Mouse (Mus musculus) embryonic facial prominence, embryonic 14.5 days (tissue): ENCODE measurements around the gene Pdss2. TPM values are rescaled to one million over a fixed set of nuclear protein-coding genes. Genes with fewer than 3 reads are reported as not detected.
"Not testable (repeated sequence)": the region's sequence is repeated elsewhere in the genome, so short reads cannot be mapped to it uniquely, and the experiment has no call there.

Experiments
- ATAC-seq: fragments of 200-750 bp; cut with Nextera tagmentation; 2 replicates; pipeline ENCODE4 v1.8.0; 2017; ENCODE audit warnings: low read depth, moderate number of reproducible peaks, moderate TSS enrichment
- DNase-seq: peaks from one replicate; pipeline ENCODE4 v3.0.0-alpha.2; 2015; ENCODE audit warnings: low spot score
- H3K27ac ChIP-seq: fragments of 300-500 bp; sonication (generic); replicated peaks from 2 replicates; pipeline ENCODE4 v1.5.1; 2014; ENCODE audit warnings: low read depth, mild to moderate bottlenecking, low read length, moderate library complexity
- H3K27me3 ChIP-seq: fragments of 300-500 bp; sonication (generic); replicated peaks from 2 replicates; pipeline ENCODE4 v1.6.1; 2014; ENCODE audit warnings: low read length; ENCODE audit not compliant: control insufficient read depth, insufficient read depth
- H3K36me3 ChIP-seq: fragments of 300-500 bp; sonication (generic); 2 replicates; pipeline ENCODE4 v1.6.1; 2014; ENCODE audit warnings: low read length, mixed read lengths; ENCODE audit not compliant: control insufficient read depth, insufficient read depth
- H3K4me1 ChIP-seq: fragments of 300-500 bp; sonication (generic); 2 replicates; pipeline ENCODE4 v1.6.1; 2014; ENCODE audit warnings: antibody characterized with exemption, low read length; ENCODE audit not compliant: control insufficient read depth, insufficient read depth
- H3K4me2 ChIP-seq: fragments of 300-500 bp; sonication (generic); 2 replicates; pipeline ENCODE4 v1.6.1; 2014; ENCODE audit warnings: low read depth, mild to moderate bottlenecking, low read length, moderate library complexity, mixed read lengths
- H3K4me3 ChIP-seq: fragments of 300-500 bp; sonication (generic); 2 replicates; pipeline ENCODE4 v1.5.1; 2014; ENCODE audit warnings: low read depth, mild to moderate bottlenecking, low read length
- H3K9ac ChIP-seq: fragments of 300-500 bp; sonication (generic); 2 replicates; pipeline ENCODE4 v1.6.1; 2014; ENCODE audit warnings: low read depth, mild to moderate bottlenecking, low read length, moderate library complexity, mixed read lengths
- H3K9me3 ChIP-seq: fragments of 300-500 bp; sonication (generic); 2 replicates; pipeline ENCODE4 v1.6.1; 2016; ENCODE audit warnings: low read length; ENCODE audit not compliant: control insufficient read depth
- WGBS: fragments of 180-500 bp; shearing (Covaris S2); extraction: QIAGEN DNeasy Blood & Tissue Kit; methylation state at CpG from one replicate; pipeline ENCODE4 v1.1.7; 2014; 5-methylcytosine and 5-hydroxymethylcytosine counted together
- polyA plus RNA-seq: library from polyadenylated mRNA; unstranded; fragments of >200 nt; fragmentation: Nextera tagmentation; extraction: Ambion mirVana; gene quantifications from 2 replicates; pipeline ENCODE4 v1.2.1, GENCODE M21; 2014

Gene Pdss2
- polyA plus RNA-seq, 1 experiment from 2014 or later: 9.5 TPM

GRCm38 (mm10) chr10:43247994-43248393, 26.7 kb downstream of the Pdss2 start:
- peak; percentile 59 for DNase-seq
- no peaks in the 10 kb centered on the region for H3K27me3 ChIP-seq
- no peak overlapping the region for H3K27ac ChIP-seq
- no peaks in the 10 kb centered on the region for H3K36me3 ChIP-seq
- WGBS: 35% methylated on average over 5 of the region's 5 CpGs
- no peak overlapping the region for H3K9ac ChIP-seq
- peaks cover 16% of the 10 kb centered on the region; the same call in 1 of the 2 replicates for H3K4me1 ChIP-seq
- no peak overlapping the region for H3K4me2 ChIP-seq
- no peak for ATAC-seq
- no peak overlapping the region for H3K4me3 ChIP-seq
- no peaks in the 10 kb centered on the region for H3K9me3 ChIP-seq

GRCm38 (mm10) chr10:43252324-43252723, 31.0 kb downstream of the Pdss2 start:
- Histone ChIP-seq H3K4me3 (no peak overlapping the region), H3K9ac (no peak overlapping the region), H3K9me3 (no peaks in the 10 kb centered on the region), H3K4me2 (no peak overlapping the region), H3K36me3 (no peaks in the 10 kb centered on the region), H3K27ac (no peak overlapping the region), H3K4me1 (peaks cover 3% of the 10 kb centered on the region; the same call in 1 of the 2 replicates), H3K27me3 (no peaks in the 10 kb centered on the region)
- ATAC-seq (no peak), DNase-seq (peak; percentile 76)
- WGBS: 50% methylated on average over 4 of the region's 4 CpGs

GRCm38 (mm10) chr10:43256965-43257364, 35.7 kb downstream of the Pdss2 start:
- not testable (repeated sequence) for H3K9me3 ChIP-seq, DNase-seq, H3K9ac ChIP-seq, H3K27me3 ChIP-seq, ATAC-seq, H3K36me3 ChIP-seq, H3K4me1 ChIP-seq, H3K4me2 ChIP-seq, H3K4me3 ChIP-seq, H3K27ac ChIP-seq
- no CpG with 5 or more reads among the region's 1 CpGs for WGBS

- not testable (repeated sequence) for H3K4me1 ChIP-seq, H3K4me3 ChIP-seq, DNase-seq, H3K9ac ChIP-seq, H3K36me3 ChIP-seq, ATAC-seq, H3K9me3 ChIP-seq, H3K27me3 ChIP-seq, H3K4me2 ChIP-seq, H3K27ac ChIP-seq
- WGBS: 88% methylated on average over 8 of the region's 8 CpGs
Measured at GRCm38 (mm10) chr10:43257500-43257899, 36.2 kb downstream of the Pdss2 start.

GRCm38 (mm10) chr10:43271318-43271717, 50.0 kb downstream of the Pdss2 start:
- Histone ChIP-seq H3K36me3 (no peaks in the 10 kb centered on the region), H3K27me3 (no peaks in the 10 kb centered on the region), H3K9ac (no peak overlapping the region), H3K4me3 (no peak overlapping the region), H3K9me3 (peaks cover 6% of the 10 kb centered on the region; the same call in 1 of the 2 replicates), H3K27ac (no peak overlapping the region), H3K4me2 (no peak overlapping the region), H3K4me1 (no peaks in the 10 kb centered on the region)
- WGBS: 77% methylated on average over 2 of the region's 2 CpGs
- ATAC-seq (no peak), DNase-seq (no peak)

GRCm38 (mm10) chr10:43272381-43272780, 51.1 kb downstream of the Pdss2 start:
- no peaks in the 10 kb centered on the region for H3K27me3 ChIP-seq
- H3K27ac ChIP-seq: no peak overlapping the region
- no peak for DNase-seq
- H3K36me3 ChIP-seq: no peaks in the 10 kb centered on the region
- no peak for ATAC-seq
- H3K9ac ChIP-seq: no peak overlapping the region
- WGBS: 58% methylated on average over 4 of the region's 4 CpGs
- peaks cover 6% of the 10 kb centered on the region; the same call in 1 of the 2 replicates for H3K9me3 ChIP-seq
- H3K4me2 ChIP-seq: no peak overlapping the region
- H3K4me3 ChIP-seq: no peak overlapping the region
- H3K4me1 ChIP-seq: no peaks in the 10 kb centered on the region

GRCm38 (mm10) chr10:43273057-43273456, 51.8 kb downstream of the Pdss2 start:
- H3K4me3 ChIP-seq: no peak overlapping the region
- no peak for DNase-seq
- no peak overlapping the region for H3K27ac ChIP-seq
- no peaks in the 10 kb centered on the region for H3K4me1 ChIP-seq
- no peaks in the 10 kb centered on the region for H3K27me3 ChIP-seq
- no peak for ATAC-seq
- H3K9me3 ChIP-seq: no peaks in the 10 kb centered on the region
- no peaks in the 10 kb centered on the region for H3K36me3 ChIP-seq
- H3K9ac ChIP-seq: no peak overlapping the region
- no peak overlapping the region for H3K4me2 ChIP-seq
- WGBS: 46% methylated on average over 3 of the region's 3 CpGs

GRCm38 (mm10) chr10:43275446-43275845, 54.2 kb downstream of the Pdss2 start:
- ATAC-seq: no peak
- Histone ChIP-seq H3K4me1 (peaks cover 5% of the 10 kb centered on the region; the same call in 1 of the 2 replicates), H3K36me3 (no peaks in the 10 kb centered on the region), H3K9ac (no peak overlapping the region), H3K4me2 (no peak overlapping the region), H3K27ac (no peak overlapping the region), H3K4me3 (no peak overlapping the region), H3K9me3 (no peaks in the 10 kb centered on the region), H3K27me3 (no peaks in the 10 kb centered on the region)
- DNase-seq: no peak
- WGBS: 81% methylated on average over 5 of the region's 5 CpGs

- H3K4me2 ChIP-seq: no peak overlapping the region
- DNase-seq (no peak), ATAC-seq (no peak)
- H3K4me1 ChIP-seq: peaks cover 5% of the 10 kb centered on the region; the same call in 1 of the 2 replicates
- no peak overlapping the region for H3K4me3 ChIP-seq
- H3K9ac ChIP-seq: no peak overlapping the region
- no peak overlapping the region for H3K27ac ChIP-seq
- H3K36me3 ChIP-seq: no peaks in the 10 kb centered on the region
- no peaks in the 10 kb centered on the region for H3K9me3 ChIP-seq
- WGBS: 82% methylated on average over 1 of the region's 1 CpGs
- H3K27me3 ChIP-seq: no peaks in the 10 kb centered on the region
Measured at GRCm38 (mm10) chr10:43276116-43276659, 54.9 kb downstream of the Pdss2 start.
